Mouse (Mus musculus) heart, postnatal 0 days (tissue): ENCODE data around the gene Rab10. TPM values are rescaled to one million over a fixed set of nuclear protein-coding genes. Genes with fewer than 3 reads are reported as not detected.
A peak's percentile ranks its signal among the peaks of the same experiment; 100 is the strongest.
"Not testable (repeated sequence)": the region's sequence is repeated elsewhere in the genome, so short reads cannot be mapped to it uniquely, and the experiment has no call there.

Source experiments
- ATAC-seq: fragments of 200-750 bp; cut with Nextera tagmentation; 2 replicates; pipeline ENCODE4 v1.8.0; 2017; ENCODE audit warnings: low read depth, moderate number of reproducible peaks, moderate library complexity; ENCODE audit not compliant: insufficient read depth
- DNase-seq: peaks from one replicate; pipeline ENCODE4 v3.0.0-alpha.2; 2016; ENCODE audit warnings: low spot score
- H3K27ac ChIP-seq: fragments of 300-500 bp; sonication (generic); 2 replicates; pipeline ENCODE4 v1.5.1; 2014; ENCODE audit warnings: low read depth, mild to moderate bottlenecking
- H3K27me3 ChIP-seq: fragments of 300-500 bp; sonication (generic); 2 replicates; pipeline ENCODE4 v1.6.1; 2014; ENCODE audit warnings: low read length, mixed read lengths; ENCODE audit not compliant: control insufficient read depth, insufficient read depth
- H3K36me3 ChIP-seq: fragments of 300-500 bp; sonication (generic); replicated peaks from 2 replicates; pipeline ENCODE4 v1.6.1; 2014; ENCODE audit warnings: low read length, mixed read lengths; ENCODE audit not compliant: control insufficient read depth, insufficient read depth
- H3K4me1 ChIP-seq: fragments of 300-500 bp; sonication (generic); 2 replicates; pipeline ENCODE4 v1.6.1; 2014; ENCODE audit warnings: antibody characterized with exemption; ENCODE audit not compliant: control insufficient read depth, insufficient read depth
- H3K4me2 ChIP-seq: fragments of 300-500 bp; sonication (generic); 2 replicates; pipeline ENCODE4 v1.6.1; 2014; ENCODE audit warnings: low read depth, mild to moderate bottlenecking, low read length, moderate library complexity
- H3K4me3 ChIP-seq: fragments of 300-500 bp; sonication (generic); 2 replicates; pipeline ENCODE4 v1.5.1; 2014; ENCODE audit warnings: low read depth, low read length
- H3K9ac ChIP-seq: fragments of 300-500 bp; sonication (generic); replicated peaks from 2 replicates; pipeline ENCODE4 v1.6.1; 2014; ENCODE audit warnings: low read depth, low read length, mixed read lengths
- H3K9me3 ChIP-seq: fragments of 300-500 bp; sonication (generic); replicated peaks from 2 replicates; pipeline ENCODE4 v1.6.1; 2016; ENCODE audit warnings: low read length; ENCODE audit not compliant: control insufficient read depth
- CTCF ChIP-seq: IDR thresholded peaks from 2 replicates; pipeline ENCODE4 v1.5.1; 2016; ENCODE audit warnings: antibody characterized with exemption, control low read depth, low read depth
- EP300 ChIP-seq: IDR thresholded peaks from 2 replicates; pipeline ENCODE4 v1.6.1; 2016; ENCODE audit warnings: antibody characterized with exemption, low read depth
- WGBS: fragments of 180-500 bp; shearing (Covaris S2); extraction: QIAGEN DNeasy Blood & Tissue Kit; methylation state at CpG from one replicate; pipeline ENCODE4 v1.1.7; 2014; 5-methylcytosine and 5-hydroxymethylcytosine counted together
- polyA plus RNA-seq: library from polyadenylated mRNA; unstranded; fragments of >200 nt; fragmentation: Nextera tagmentation; extraction: Ambion mirVana; gene quantifications from 2 replicates; pipeline ENCODE4 v1.2.1, GENCODE M21; 2015
- total RNA-seq: library from RNA; depleted of rRNA; stranded (reverse); fragments of >200 nt; gene quantifications from 2 replicates; pipeline ENCODE4 v1.2.3, GENCODE M21; 2014; ENCODE audit warnings: low replicate concordance

Rab10 gene
- total and polyA plus RNA-seq, 2 experiments from 2014 or later, result 56.2 to 91.4 TPM

DNA sequence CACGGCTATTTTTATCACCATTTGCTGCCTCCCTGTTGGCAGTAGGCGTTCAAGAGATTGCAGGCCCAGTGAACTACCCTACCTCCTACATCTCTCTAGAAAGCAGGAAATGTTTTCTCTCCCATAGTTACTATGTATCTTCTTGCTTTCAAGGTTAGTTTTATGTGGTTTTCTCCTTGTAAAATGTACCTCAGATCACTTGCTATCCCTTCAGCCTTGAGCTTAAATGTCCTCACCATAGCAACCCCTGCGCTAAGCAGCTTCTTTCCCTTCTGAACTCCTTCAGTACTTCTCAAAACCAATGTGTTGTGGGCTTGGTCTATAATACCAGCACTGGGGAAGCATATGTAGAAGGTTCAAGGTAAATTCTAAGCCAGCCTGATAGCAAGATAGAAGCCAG, 3.1 kb upstream of the Rab10 start:
- H3K4me2 ChIP-seq, result no peak overlapping the region
- peaks cover 5% of the 10 kb centered on the region for H3K4me1 ChIP-seq
- H3K9ac ChIP-seq, result no peak overlapping the region
- DNase-seq (no peak), ATAC-seq (no peak)
- 37% methylated on average over 3 of the region's 3 CpGs for WGBS
- no peak overlapping the region for H3K4me3 ChIP-seq
- H3K27me3 ChIP-seq, result no peaks in the 10 kb centered on the region
- H3K36me3 ChIP-seq, result no peaks in the 10 kb centered on the region
- no peaks in the 10 kb centered on the region for H3K9me3 ChIP-seq
- TF ChIP-seq CTCF (no peak), EP300 (no peak)
- H3K27ac ChIP-seq, result no peak overlapping the region

DNA sequence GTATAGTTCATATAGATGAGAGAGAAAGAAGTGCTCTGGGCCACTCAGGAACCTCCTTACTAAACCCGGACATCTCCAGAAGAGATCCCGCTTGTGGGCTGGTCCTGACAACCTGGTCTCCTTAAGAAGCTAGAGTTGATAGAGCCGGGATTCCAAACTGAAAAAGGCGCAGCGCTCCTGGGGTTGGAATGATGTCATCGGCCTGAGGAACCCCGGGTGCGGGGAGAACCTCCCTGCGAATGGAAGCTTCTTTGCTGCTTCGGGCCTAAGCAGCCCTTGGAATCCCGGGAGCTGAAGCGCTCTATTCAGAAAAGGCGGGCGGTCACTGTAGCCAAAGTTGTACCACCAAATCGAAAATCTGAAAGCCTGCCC, 538 bp upstream of the Rab10 start:
- Histone ChIP-seq H3K27me3 (no peaks in the 10 kb centered on the region), H3K9me3 (no peaks in the 10 kb centered on the region), H3K4me1 (peaks cover 19% of the 10 kb centered on the region), H3K9ac (peak overlapping the region; percentile 74), H3K36me3 (no peaks in the 10 kb centered on the region), H3K4me2 (peak overlapping the region; percentile 95), H3K4me3 (peak overlapping the region; percentile 70), H3K27ac (peak overlapping the region; percentile 93)
- DNase-seq, result no peak
- TF ChIP-seq CTCF (no peak), EP300 (no peak)
- WGBS, result 1% methylated on average over 15 of the region's 15 CpGs
- no peak for ATAC-seq

DNA sequence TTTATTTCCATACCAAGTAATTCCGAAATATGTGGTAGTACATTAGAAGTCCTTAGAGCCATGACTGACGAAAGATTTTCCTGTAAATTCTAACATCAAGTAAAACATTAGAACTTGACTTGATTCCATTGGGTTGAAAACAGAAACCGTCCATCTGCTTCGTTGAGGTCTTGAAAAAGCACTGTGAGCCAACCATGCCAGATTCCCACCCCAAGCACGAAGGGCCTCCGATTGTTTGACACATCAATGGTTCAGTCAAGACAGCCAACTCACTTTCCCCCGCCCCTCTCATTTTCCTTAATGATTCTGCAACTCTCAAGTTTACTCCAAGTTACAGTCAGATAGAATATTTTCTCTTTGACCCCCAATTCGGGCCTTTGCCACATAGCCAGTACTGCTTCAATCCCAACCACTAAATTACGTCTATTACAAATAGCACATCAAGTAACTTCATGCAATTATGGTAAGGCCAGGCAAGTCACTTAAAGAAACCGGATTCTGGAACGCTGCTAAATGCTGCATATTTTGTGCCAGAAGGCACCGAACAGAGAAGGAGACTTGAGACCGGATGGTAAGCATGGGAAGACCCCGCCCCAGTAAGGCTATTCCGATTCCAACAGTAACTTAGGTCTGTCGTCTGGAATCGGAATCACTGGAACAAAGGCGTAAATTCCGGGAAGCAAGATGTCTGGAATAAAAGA, 1.1 kb downstream of the Rab10 start:
- H3K9me3 ChIP-seq, result no peaks in the 10 kb centered on the region
- no peak for ATAC-seq
- H3K27ac ChIP-seq, result peak overlapping the region; percentile 98
- peak overlapping the region; percentile 84 for H3K9ac ChIP-seq
- H3K27me3 ChIP-seq, result no peaks in the 10 kb centered on the region
- 1% methylated on average over 19 of the region's 19 CpGs for WGBS
- peaks cover 19% of the 10 kb centered on the region for H3K4me1 ChIP-seq
- H3K4me3 ChIP-seq, result peak overlapping the region; percentile 70
- peak overlapping the region; percentile 71 for H3K4me2 ChIP-seq
- TF ChIP-seq CTCF (no peak), EP300 (no peak)
- no peak for DNase-seq
- no peaks in the 10 kb centered on the region for H3K36me3 ChIP-seq

DNA sequence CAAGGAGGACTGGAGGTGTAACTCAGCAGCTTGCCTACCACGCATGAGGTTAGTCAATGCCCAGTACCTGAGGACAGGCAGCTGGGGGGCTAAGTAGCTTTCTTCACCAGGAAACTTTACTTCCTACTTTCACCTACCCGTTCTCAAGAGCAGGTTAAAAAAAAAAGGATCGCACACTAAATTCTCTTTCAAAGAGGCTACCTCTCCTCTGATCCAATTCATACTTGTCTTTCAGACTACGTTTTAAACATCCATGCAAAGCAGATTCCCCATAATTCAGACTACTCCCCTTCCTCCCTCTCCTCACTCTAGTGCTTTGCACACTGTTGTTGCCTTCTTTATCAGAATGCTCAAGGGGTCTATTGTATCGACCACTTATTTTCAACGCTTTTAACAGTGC, 2.2 kb downstream of the Rab10 start:
- Histone ChIP-seq H3K27ac (no peak overlapping the region), H3K36me3 (no peaks in the 10 kb centered on the region), H3K9me3 (no peaks in the 10 kb centered on the region), H3K4me2 (peak overlapping the region; percentile 71), H3K27me3 (no peaks in the 10 kb centered on the region), H3K9ac (peak overlapping the region; percentile 84), H3K4me3 (peak overlapping the region; percentile 70), H3K4me1 (peaks cover 19% of the 10 kb centered on the region)
- TF ChIP-seq CTCF (no peak), EP300 (no peak)
- 9% methylated on average over 6 of the region's 6 CpGs for WGBS
- ATAC-seq (no peak), DNase-seq (no peak)

DNA sequence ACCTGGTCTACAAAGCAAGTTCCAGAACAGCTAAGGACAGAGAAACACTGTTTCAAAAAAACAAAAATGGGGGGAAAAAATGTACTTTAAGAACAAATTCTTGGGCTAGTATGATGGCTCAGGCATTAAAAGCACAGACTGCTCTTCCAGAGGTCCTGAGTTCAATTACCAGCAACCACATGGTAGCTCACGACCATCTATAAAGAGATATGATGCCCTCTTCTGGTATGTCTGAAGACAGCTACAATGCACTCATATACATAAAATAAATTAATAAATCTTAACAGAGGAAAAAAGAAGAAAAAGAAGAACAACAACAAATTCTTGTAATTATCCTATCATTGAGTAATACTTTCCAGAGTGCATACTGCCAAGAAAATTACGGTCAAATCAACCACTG, 4.5 kb downstream of the Rab10 start:
- Histone ChIP-seq H3K9me3 (no peaks in the 10 kb centered on the region), H3K9ac (no peak overlapping the region), H3K4me2 (no peak overlapping the region), H3K4me1 (peaks cover 15% of the 10 kb centered on the region), H3K27me3 (no peaks in the 10 kb centered on the region), H3K27ac (no peak overlapping the region), H3K4me3 (no peak overlapping the region), H3K36me3 (no peaks in the 10 kb centered on the region)
- TF ChIP-seq CTCF, result no peak
- TF ChIP-seq EP300, result no peak
- DNase-seq (no peak), ATAC-seq (no peak)
- WGBS, result 77% methylated on average over 2 of the region's 2 CpGs

DNA sequence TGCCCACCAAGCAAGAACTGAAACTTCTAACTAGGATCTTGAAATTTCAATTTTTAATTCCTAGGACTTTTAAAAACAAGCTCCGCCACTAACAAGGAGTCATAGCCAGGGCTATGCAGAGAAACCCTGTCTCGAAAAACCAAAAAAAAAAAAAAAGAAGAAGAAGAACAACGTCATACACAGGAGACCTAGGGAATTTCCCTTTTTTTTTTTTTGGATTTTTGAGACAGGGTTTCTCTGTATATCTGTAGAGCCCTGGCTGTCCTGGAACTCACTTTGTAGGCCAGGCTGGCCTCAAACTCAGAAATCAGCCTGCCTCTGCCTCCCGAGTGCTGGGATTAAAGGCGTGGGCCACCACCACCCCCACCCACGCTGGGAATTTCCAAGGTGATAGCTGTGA, 12.1 kb downstream of the Rab10 start:
- not testable (repeated sequence) for H3K27ac ChIP-seq, H3K27me3 ChIP-seq, H3K9me3 ChIP-seq, H3K4me1 ChIP-seq, H3K9ac ChIP-seq, H3K4me2 ChIP-seq, DNase-seq, H3K4me3 ChIP-seq, H3K36me3 ChIP-seq, ATAC-seq
- 87% methylated on average over 6 of the region's 6 CpGs for WGBS
